Mouse (Mus musculus): ENCODE results near the gene Cdc14b. TPM values are rescaled to one million over a fixed set of nuclear protein-coding genes. Genes with fewer than 3 reads are reported as not detected.
A peak's percentile ranks its signal among the peaks of the same experiment; 100 is the strongest.

Cdc14b gene
- polyA plus RNA-seq, 1 experiment from 2014 or later: 17.5 TPM

- ATAC-seq (replicated peaks; ENCODE audit: low FRiP score): no peak
- Histone ChIP-seq H3K4me2 (no peak overlapping the region), H3K9me3 (replicated peaks) (no peaks in the 10 kb centered on the region), H3K27ac (no peak overlapping the region), H3K4me3 (replicated peaks) (no peak overlapping the region), H3K36me3 (peaks cover 53% of the 10 kb centered on the region), H3K4me1 (no peaks in the 10 kb centered on the region), H3K9ac (no peak overlapping the region), H3K27me3 (no peaks in the 10 kb centered on the region)
- WGBS: 80% methylated on average over 4 of the region's 4 CpGs
These were observed 91.5 kb downstream of the Cdc14b start for GRCm38 (mm10) chr13:64183583-64183982.

- H3K9ac ChIP-seq: no peak overlapping the region
- peaks cover 68% of the 10 kb centered on the region for H3K36me3 ChIP-seq
- no peaks in the 10 kb centered on the region for H3K4me1 ChIP-seq
- no peak overlapping the region for H3K4me2 ChIP-seq
- no peaks in the 10 kb centered on the region for H3K9me3 ChIP-seq (replicated peaks)
- ATAC-seq (replicated peaks; ENCODE audit: low FRiP score): no peak
- WGBS: 78% methylated on average over 2 of the region's 2 CpGs
- H3K27ac ChIP-seq: no peak overlapping the region
- no peak overlapping the region for H3K4me3 ChIP-seq (replicated peaks)
- H3K27me3 ChIP-seq: no peaks in the 10 kb centered on the region
These were observed 93.0 kb downstream of the Cdc14b start for GRCm38 (mm10) chr13:64182091-64182490.

GRCm38 (mm10) chr13:64180888-64181287 lies 94.2 kb downstream of the Cdc14b start:
- H3K36me3 ChIP-seq: peaks cover 69% of the 10 kb centered on the region
- no peak overlapping the region for H3K4me2 ChIP-seq
- 0 out of 2 replicates have a peak, but pooled peaks have one; percentile 34 for ATAC-seq (replicated peaks; ENCODE audit: low FRiP score)
- no peaks in the 10 kb centered on the region for H3K4me1 ChIP-seq
- no peak overlapping the region for H3K9ac ChIP-seq
- H3K27me3 ChIP-seq: no peaks in the 10 kb centered on the region
- H3K27ac ChIP-seq: no peak overlapping the region
- no peak overlapping the region for H3K4me3 ChIP-seq (replicated peaks)
- 77% methylated on average over 3 of the region's 3 CpGs for WGBS
- H3K9me3 ChIP-seq (replicated peaks): no peaks in the 10 kb centered on the region

- no peak for ATAC-seq (replicated peaks; ENCODE audit: low FRiP score)
- no peaks in the 10 kb centered on the region for H3K9me3 ChIP-seq (replicated peaks)
- H3K27me3 ChIP-seq: no peaks in the 10 kb centered on the region
- H3K4me3 ChIP-seq (replicated peaks): no peak overlapping the region
- H3K4me2 ChIP-seq: no peak overlapping the region
- H3K27ac ChIP-seq: no peak overlapping the region
- 93% methylated on average over 4 of the region's 4 CpGs for WGBS
- H3K9ac ChIP-seq: no peak overlapping the region
- no peaks in the 10 kb centered on the region for H3K4me1 ChIP-seq
- peaks cover 69% of the 10 kb centered on the region for H3K36me3 ChIP-seq
These were observed 94.8 kb downstream of the Cdc14b start for GRCm38 (mm10) chr13:64180300-64180699.

GRCm38 (mm10) chr13:64178746-64179652 lies 96.1 kb downstream of the Cdc14b start:
- peak; percentile 25; the same call in 1 of the 2 replicates for ATAC-seq (replicated peaks; ENCODE audit: low FRiP score)
- H3K9ac ChIP-seq: no peak overlapping the region
- peaks cover 72% of the 10 kb centered on the region for H3K36me3 ChIP-seq
- H3K4me2 ChIP-seq: no peak overlapping the region
- H3K4me3 ChIP-seq (replicated peaks): no peak overlapping the region
- WGBS: 85% methylated on average over 13 of the region's 13 CpGs
- no peak overlapping the region for H3K27ac ChIP-seq
- no peaks in the 10 kb centered on the region for H3K9me3 ChIP-seq (replicated peaks)
- H3K27me3 ChIP-seq: no peaks in the 10 kb centered on the region
- H3K4me1 ChIP-seq: no peaks in the 10 kb centered on the region

GRCm38 (mm10) chr13:64178000-64178399 lies 97.1 kb downstream of the Cdc14b start:
- Histone ChIP-seq H3K9me3 (replicated peaks) (no peaks in the 10 kb centered on the region), H3K4me2 (no peak overlapping the region), H3K4me1 (no peaks in the 10 kb centered on the region), H3K27me3 (no peaks in the 10 kb centered on the region), H3K27ac (no peak overlapping the region), H3K4me3 (replicated peaks) (no peak overlapping the region), H3K36me3 (peaks cover 74% of the 10 kb centered on the region), H3K9ac (no peak overlapping the region)
- whole genome bisulfite sequencing: 84% methylated on average over 7 of the region's 7 CpGs
- no peak for ATAC-seq (replicated peaks; ENCODE audit: low FRiP score)

- WGBS: 98% methylated on average over 25 of the region's 25 CpGs
- H3K4me3 ChIP-seq (replicated peaks): no peak overlapping the region
- no peak overlapping the region for H3K4me2 ChIP-seq
- peaks cover 49% of the 10 kb centered on the region for H3K9me3 ChIP-seq (replicated peaks)
- no peaks in the 10 kb centered on the region for H3K4me1 ChIP-seq
- no peaks in the 10 kb centered on the region for H3K27me3 ChIP-seq
- H3K27ac ChIP-seq: no peak overlapping the region
- H3K9ac ChIP-seq: no peak overlapping the region
- no peak for ATAC-seq (replicated peaks; ENCODE audit: low FRiP score)
- peaks cover 83% of the 10 kb centered on the region for H3K36me3 ChIP-seq
These were observed 105.3 kb downstream of the Cdc14b start for GRCm38 (mm10) chr13:64169746-64170145.

GRCm38 (mm10) chr13:64163147-64163715 lies 111.9 kb downstream of the Cdc14b start:
- H3K27ac ChIP-seq: no peak overlapping the region
- peaks cover 17% of the 10 kb centered on the region for H3K4me1 ChIP-seq
- peaks cover 18% of the 10 kb centered on the region; the same call in 1 of the 2 replicates for H3K27me3 ChIP-seq
- peaks cover 12% of the 10 kb centered on the region for H3K9me3 ChIP-seq (replicated peaks)
- 23% methylated on average over 13 of the region's 13 CpGs for WGBS
- H3K9ac ChIP-seq: peak overlapping the region; percentile 71
- peak overlapping the region; percentile 95 for H3K4me2 ChIP-seq
- no peak for ATAC-seq (replicated peaks; ENCODE audit: low FRiP score)
- peak overlapping the region; percentile 71 for H3K4me3 ChIP-seq (replicated peaks)
- peaks cover 23% of the 10 kb centered on the region for H3K36me3 ChIP-seq

- Histone ChIP-seq H3K27me3 (peaks cover 20% of the 10 kb centered on the region; the same call in 1 of the 2 replicates), H3K4me2 (peak overlapping the region; percentile 95), H3K9me3 (replicated peaks) (peaks cover 9% of the 10 kb centered on the region; the same call in 1 of the 2 replicates), H3K4me3 (replicated peaks) (peak overlapping the region; percentile 71), H3K36me3 (peaks cover 20% of the 10 kb centered on the region), H3K4me1 (peaks cover 17% of the 10 kb centered on the region), H3K27ac (no peak overlapping the region), H3K9ac (peak overlapping the region; percentile 71)
- WGBS: 1% methylated on average over 14 of the region's 14 CpGs
- ATAC-seq (replicated peaks; ENCODE audit: low FRiP score): peak; percentile 5; the same call in 1 of the 2 replicates
These were observed 112.5 kb downstream of the Cdc14b start for GRCm38 (mm10) chr13:64162626-64163025.

- under 1% methylated on average over 71 of the region's 71 CpGs for WGBS
- peak overlapping the region; percentile 71 for H3K9ac ChIP-seq
- peaks cover 20% of the 10 kb centered on the region; the same call in 1 of the 2 replicates for H3K27me3 ChIP-seq
- peak overlapping the region; percentile 88 for H3K27ac ChIP-seq
- H3K4me3 ChIP-seq (replicated peaks): peak overlapping the region; percentile 71
- ATAC-seq (replicated peaks; ENCODE audit: low FRiP score): peak; percentile 77
- H3K4me2 ChIP-seq: peak overlapping the region; percentile 95
- peaks cover 6% of the 10 kb centered on the region; the same call in 1 of the 2 replicates for H3K9me3 ChIP-seq (replicated peaks)
- H3K4me1 ChIP-seq: peaks cover 17% of the 10 kb centered on the region
- peaks cover 17% of the 10 kb centered on the region; the same call in 1 of the 2 replicates for H3K36me3 ChIP-seq
These were observed 113.0 kb downstream of the Cdc14b start for GRCm38 (mm10) chr13:64161916-64162611.

GRCm38 (mm10) chr13:64161548-64161915 lies 113.6 kb downstream of the Cdc14b start, which contains the start of gene Habp4:
Gene Habp4 (plus strand): TSS chr13:64161824.
- Histone ChIP-seq H3K27me3 (peaks cover 20% of the 10 kb centered on the region; the same call in 1 of the 2 replicates), H3K4me3 (replicated peaks) (peak within 1 kb of the TSS; percentile 71), H3K9ac (peak within 1 kb of the TSS; percentile 71), H3K4me2 (peak within 1 kb of the TSS; percentile 95), H3K36me3 (peaks cover 13% of the 10 kb centered on the region; the same call in 1 of the 2 replicates), H3K9me3 (replicated peaks) (peaks cover 3% of the 10 kb centered on the region; the same call in 1 of the 2 replicates), H3K27ac (peak within 1 kb of the TSS; percentile 88), H3K4me1 (peaks cover 17% of the 10 kb centered on the region)
- peak; percentile 99 for ATAC-seq (replicated peaks; ENCODE audit: low FRiP score)
- WGBS: under 1% methylated on average over 31 of the region's 31 CpGs

All from kidney, embryonic 15.5 days (tissue).